Mouse (Mus musculus): ENCODE results near the gene Adgrl2.

GRCm38 (mm10) chr3:148989818-148990530, 381 bp downstream of the Adgrl2 start:
- TF ChIP-seq CTCF (IDR thresholded peaks at IDR 0.05; ENCODE audit: insufficient read depth, low read length) (no peak), POLR2A (IDR thresholded peaks at IDR 0.05; ENCODE audit: borderline replicate concordance, extremely low read depth, low read depth, low read length) (no peak)

Measured in lung, adult 2 months (tissue).